Mouse (Mus musculus): Measurements from ENCODE around the gene Rabgap1.
A peak's percentile ranks its signal among the peaks of the same experiment; 100 is the strongest.

Gene Rabgap1

DNA sequence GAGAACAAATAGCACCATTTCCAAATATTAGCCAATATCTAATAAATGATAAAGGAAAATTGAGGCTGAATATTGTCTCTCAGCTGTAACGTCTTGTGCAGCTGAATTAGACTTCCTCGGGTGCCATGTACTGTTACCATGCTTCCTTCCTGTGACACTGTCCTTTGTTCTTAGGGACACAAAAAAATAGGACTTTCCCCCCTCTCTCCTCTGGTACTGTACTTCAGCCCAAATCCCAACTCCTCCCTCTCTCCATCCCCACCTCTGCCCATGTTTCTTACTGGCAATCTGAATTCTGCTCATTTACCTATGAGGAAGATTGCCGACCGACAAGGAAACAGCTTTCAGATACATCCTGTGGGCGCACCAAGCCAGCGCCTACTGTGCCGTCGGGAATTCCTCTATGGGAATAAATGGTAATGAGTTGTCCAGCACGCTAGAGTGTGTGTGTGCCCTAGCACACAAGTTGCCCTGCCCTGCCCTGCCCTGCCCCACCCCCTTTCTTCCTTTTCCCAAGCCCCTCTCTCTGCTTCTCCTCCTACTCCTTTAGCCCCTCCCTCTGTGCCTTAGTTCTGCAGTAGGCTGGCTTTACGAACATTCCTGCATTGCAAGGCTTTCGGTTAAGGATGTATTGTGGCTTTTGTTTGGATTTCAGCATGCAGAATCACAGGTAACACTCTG is 73.1 kb downstream of the Rabgap1 start, which contains the start of gene Gpr21:
Gpr21 (plus strand) TSS at position 303 of the 681 bp plus-strand sequence.
- DNase-seq, result no peak

DNA sequence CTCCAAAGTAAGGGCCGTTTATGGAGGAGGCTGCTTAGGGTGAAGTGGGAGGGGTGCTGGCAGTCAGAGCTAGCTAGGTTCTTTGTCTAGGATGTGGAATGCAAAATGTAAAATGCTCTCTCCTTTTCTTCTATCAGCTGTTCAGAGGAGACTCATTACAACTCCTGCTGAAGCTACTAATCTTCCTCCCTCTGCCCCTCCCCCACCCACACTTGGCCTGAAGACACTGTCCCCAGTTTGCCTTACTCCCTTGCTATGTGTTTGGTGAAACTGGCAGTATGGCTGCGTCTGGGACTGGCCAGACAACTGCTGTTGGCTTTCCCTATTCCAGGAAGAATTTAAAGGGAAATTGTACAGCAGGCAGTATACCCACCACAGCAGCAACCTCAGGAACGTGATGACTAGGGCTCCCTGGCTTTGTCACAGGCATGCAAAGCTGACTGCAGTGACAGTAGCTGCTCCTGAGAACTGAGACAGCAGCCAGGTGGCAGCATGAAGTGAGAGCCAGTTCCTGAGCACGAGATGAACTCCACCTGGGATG is 73.9 kb downstream of the Rabgap1 start:
- DNase-seq, result no peak

DNA sequence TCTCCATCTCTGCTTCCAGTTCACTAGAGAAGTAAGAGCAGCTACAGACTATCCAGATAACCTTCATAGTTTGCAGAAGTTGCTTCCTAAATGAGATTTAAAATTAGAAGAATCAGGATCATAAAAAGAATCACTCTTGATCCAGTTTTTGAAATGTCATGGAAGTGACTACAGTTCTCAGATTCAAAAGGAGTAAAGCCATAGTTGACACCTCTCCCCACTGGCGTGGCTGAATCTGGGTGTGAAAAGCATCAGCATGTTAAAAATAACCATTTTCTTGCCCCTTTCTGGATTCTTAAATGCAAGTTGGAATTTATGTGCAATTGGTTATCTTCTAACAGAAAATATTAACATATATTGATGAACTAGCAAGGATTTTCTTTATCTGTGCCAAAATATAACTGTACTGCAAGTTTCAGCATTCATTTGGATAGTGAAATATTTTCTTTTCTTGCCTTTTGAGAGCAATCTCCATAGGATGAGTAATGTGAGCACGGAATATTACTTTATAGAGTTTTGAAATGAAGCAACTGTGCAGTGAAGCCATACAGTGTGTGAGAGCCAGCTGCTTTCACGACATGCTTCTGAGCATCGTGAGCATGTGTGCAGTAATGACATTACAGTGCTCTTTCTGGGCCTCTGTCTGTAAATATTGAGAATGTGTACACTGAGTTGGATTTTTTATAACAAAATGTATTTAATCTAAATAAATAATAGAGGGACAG is 75.6 kb downstream of the Rabgap1 start:
- no peak for DNase-seq

DNA sequence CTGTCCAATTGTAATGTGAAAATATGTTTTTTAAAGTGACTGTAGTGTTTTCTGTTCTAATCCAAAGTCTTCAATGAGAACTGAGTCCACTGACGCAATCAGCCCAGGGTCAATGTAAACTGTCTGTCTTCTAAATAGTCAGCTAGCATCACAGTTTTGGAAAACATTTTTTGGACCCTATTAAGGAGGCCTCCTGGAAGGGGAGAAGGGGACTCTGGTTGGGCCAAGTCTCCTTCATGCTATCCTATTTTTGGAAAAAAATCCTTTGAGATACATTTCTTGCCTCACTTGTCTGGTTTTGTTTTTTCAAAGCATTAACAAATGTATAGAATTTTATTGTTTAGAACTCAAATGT is 76.2 kb downstream of the Rabgap1 start:
- DNase-seq, result no peak

DNA sequence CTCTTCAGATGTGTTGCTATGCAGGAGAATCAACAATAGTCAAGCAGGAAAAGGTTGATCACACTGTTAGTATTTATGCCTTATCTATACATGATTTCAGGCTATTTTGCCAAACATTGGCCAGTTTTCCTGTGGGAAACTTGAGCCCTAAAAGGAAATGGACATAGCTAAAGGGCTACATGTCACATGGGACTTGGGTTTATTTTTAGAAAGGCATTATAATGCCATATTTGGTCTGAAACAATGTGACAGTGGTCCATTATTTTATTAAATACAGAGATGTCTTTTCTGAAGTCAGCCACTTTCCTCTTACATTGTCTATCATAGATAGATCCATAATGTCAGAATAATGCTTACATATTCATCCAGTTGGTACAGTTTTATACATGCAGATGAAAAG is 84.5 kb downstream of the Rabgap1 start:
- no peak for DNase-seq

DNA sequence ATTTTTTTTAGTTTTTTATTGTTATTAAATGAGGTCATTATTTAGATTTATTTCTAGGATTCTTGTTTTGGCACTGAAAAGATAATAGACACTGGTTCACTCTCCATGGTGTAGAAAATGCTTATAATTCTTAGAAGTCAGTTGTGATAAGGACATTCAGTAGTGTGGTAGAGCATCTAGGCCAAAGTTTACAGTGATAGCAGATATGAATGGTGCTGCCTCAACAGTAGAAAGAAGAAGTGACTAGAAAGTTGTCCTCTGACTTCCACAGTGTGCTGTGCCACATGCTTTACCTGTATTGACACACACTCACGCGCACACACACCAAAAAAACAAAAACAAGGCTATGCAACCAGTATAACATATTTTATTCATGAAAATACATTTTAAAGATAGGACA is 86.3 kb downstream of the Rabgap1 start:
- no peak for DNase-seq

DNA sequence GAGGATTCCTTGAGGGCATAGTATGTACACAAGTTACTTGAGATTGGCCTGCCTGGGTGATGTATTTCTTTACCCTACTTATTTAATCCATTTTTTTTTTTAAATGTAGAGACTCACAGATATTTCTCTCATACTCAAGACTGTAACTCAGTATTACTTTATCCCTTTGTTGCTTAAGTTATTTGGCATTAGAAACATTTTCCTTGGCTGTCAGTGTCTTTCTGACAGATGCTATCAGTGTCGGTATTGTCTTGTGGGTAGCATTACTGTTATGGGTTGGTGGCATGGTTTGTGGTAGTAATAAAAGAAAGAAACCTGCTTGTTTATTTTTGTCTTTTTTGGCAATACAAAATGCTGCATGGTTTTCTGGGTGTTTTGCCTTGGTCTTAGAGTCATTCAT is 87.7 kb downstream of the Rabgap1 start:
- DNase-seq, result no peak

DNA sequence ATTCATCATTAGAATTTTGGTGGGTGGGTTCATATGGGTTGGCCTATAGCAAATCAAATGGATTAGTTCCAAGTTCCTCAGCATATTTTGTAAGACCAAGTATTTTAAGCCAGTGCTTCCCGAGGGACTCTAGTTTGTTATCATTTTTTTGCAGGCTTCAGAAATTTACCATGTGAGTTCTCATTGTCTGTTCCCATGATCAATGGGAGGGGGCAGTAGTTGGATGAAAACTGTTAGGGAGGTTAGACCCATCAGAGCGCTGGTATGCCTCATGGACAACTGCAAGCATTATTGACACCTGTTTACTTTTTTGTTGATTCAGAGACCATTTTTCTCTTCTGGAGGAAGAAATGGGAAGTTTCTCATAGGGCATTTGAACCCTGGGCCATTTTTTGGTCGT is 88.6 kb downstream of the Rabgap1 start:
- no peak for DNase-seq

DNA sequence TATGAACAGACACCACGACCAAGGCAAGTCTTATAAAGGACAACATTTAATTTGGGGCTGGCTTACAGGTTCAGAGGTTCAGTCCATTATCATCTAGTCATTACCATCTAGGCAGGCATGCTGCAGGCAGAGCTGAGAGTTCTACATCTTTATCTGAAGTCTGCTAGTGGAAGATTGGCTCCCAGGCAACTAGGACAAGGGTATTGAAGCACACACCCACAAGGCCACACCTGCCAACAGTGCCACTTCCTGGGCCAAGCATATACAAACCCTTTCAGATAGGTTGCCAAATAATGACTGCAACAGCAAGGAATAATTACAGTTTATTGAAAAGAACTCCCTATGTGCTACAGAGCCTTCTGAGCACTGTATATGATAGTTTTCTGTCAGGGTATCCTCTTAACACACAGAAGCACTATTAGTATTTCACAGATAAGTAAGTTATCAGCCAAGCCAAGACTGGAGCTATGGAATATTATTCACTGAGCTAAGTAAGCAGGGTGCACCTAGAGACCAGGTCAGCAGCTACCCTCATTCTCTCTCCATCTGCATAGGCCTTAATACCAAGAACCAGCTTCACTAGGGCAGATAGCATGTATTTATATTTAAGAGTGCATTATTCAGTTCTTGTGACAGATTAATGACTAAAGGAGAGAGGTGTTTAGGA is 106.4 kb downstream of the Rabgap1 start:
- no peak for DNase-seq

DNA sequence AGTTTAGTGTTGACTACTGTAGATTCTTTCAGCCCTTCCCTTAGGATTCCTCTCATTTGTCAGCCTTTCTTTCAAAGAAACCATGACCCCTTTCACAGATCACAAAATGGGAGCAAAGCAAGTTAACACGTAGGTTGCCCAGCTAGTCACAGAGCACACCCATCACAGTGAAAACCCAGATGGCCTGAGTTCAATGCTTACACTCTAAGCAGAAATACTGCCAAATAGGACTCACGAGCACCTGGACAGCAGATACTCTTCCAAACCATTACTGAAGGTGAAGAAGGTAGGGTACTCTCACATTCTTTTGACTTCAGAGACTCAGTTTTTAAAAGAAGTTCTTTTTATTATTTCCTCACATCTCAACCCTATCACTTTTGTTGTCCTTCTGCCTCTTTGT is 113.3 kb downstream of the Rabgap1 start:
- no peak for DNase-seq

DNA sequence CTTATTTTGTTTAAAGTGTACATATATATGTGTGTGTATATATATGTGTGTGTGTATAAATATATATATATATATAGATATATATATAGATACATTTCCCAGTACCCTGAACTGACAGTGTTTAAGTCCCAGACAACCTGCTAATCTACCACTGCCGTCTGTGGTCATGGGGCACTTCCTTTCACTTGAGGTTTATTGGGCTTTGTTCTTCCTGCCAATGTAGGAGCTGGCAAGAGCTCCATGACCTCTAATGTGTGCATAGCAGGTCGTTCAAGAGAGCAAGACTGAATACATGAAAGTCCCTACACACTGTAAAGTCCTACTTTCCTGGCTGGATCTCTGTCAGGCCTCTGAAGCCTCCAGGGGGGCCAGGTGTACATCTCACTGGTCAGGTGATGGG is 122.5 kb downstream of the Rabgap1 start:
- DNase-seq, result peak; percentile 19

DNA sequence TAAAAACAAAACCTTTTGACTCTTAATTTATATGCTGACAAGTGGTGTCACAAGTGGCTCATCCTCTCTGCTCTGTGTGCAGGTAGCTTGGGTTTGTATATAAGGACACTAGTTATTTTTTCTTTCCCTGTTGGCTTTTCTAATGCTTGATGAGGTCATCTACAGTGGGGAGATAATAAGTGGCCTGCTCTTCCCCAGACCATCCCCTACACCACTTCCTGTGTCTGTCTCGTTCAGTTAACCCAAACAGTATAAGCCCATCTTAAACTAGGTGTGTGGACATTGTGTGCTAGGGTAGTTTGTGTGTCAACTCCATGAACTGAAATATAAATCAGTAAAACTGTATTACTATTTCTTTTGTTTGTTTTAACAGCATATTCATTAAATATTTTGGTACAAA is 123.0 kb downstream of the Rabgap1 start:
- DNase-seq, result no peak

DNA sequence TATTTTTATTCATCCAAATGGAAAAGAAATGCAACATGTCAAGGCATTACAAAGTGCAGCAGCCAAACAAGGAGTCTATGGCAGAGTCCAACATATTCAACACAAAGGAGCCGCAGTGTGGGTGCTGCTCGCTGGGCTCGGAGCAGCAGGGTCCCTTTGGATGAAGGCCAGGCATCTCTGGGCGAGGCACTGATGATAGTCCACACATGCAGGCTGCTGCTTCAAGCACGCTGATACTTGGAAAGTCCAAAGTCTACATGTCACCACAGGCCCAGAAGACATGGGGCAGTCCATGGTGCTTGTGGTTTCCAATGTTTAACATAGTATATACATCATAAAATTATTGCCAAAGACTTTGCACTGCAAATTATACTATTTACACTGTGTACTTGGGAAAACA is 126.8 kb downstream of the Rabgap1 start:
- no peak for DNase-seq

DNA sequence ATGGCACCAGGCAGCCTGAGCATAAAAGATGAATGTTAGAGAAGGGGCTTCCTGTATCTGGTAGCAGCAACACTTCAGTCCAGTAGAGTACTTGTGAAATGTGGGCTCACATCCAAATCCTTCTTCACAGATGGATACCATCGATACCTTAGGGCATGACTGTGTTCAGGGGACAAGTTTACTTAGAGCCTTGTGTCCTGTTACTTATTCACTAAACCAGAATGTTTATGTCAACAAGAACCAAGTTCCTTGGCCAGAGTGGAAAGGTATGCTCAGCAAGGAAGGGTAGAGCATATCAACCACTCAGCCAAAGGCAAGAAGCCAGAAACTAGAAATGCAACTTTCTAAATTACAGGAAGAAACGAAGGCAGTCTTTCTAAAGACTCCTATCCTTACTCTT is 127.6 kb downstream of the Rabgap1 start:
- DNase-seq, result no peak

DNA sequence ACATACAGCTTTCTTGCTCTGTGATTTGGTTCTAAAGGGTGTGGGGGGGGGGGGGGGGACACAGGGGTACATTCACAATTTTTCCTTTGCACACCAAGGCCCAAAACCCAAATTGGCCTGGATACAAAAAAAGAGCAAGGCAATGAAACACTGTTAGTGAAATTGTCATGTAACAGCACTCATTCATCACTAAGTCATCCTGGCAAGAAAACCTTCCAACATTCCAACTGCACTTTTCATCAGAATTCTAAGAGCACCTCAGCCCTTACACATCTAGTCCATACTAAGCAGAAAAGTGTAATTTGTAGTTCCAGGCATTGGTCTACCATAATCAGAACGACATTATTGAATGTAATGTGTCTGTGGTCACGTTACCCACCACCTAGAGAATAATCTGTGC is 129.1 kb downstream of the Rabgap1 start:
- DNase-seq, result no peak

DNA sequence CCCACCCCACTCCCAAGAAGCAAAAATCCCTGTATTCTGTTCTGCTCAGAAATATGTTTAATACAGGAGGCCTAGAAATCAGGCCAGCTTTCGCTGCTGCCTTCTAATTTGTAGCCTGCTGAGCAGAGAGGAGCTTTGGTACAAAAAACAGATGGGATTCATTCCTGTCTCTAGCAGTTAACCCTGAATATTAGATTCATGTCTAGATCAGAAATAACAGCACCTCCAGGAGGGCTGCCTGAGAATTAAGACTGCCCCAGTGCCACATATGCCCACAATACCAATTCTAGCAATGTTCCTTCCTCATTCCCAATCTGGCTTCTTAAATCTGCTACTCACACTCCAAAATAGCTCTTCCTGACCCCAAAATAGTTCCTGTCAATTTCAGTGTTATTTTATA is 133.6 kb downstream of the Rabgap1 start:
- DNase-seq, result no peak

DNA sequence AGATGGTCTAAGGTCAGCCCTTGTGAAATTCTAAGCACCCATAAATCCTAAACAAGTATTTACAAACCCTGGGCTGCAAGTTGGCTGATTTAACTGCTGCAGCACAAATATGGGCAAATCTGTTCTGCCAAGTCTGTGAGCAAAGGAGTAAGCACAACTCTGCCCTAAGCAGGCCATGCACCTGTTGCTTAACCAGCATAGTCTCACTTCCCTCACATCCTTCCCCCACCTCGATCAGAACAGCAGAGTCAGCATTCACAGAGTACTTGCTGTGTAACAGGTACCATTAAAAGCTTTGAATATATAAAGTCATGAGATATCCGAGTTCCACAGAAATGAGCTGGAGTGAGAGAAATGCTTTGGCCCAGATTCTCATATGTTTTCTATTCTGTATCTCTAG is 135.1 kb downstream of the Rabgap1 start:
- DNase-seq, result no peak

DNA sequence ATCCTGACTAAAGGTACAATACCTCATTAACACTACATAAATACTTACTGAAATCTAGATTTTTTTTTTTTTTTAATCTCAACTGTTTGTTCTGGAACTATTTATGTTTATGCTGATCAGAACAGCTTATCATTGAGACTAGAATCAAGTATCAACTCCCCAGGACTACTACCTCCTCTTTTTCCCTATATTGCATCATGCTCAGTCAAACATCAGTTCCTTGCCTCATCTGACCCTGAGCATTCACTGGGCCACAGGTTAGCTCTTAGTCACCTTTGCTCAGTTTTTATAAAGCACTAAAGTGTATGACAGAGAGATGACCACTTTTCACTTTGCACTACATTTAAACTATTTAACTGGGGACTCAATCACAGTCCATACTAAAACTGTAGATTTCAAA is 144.8 kb downstream of the Rabgap1 start:
- no peak for DNase-seq

Measured in thymus, postnatal 14 days (tissue).